Mouse (Mus musculus) cerebellum, adult (tissue): ENCODE data around the gene 9630041A04Rik.

Experiments
- ATAC-seq: cut with Nextera tagmentation; 2 replicates; pipeline ENCODE4 v1.9.2; 2017; ENCODE audit warnings: mild to moderate bottlenecking, moderate library complexity, mixed read lengths; ENCODE audit not compliant: insufficient number of reproducible peaks, low FRiP score, low TSS enrichment

The 9630041A04Rik gene

GRCm38 (mm10) chr9:101915082-101915481 is 53.4 kb downstream of the 9630041A04Rik start:
- no peak for ATAC-seq

- no peak for ATAC-seq
Measured at GRCm38 (mm10) chr9:101918771-101919170, 57.1 kb downstream of the 9630041A04Rik start.

GRCm38 (mm10) chr9:101919324-101919723 is 57.7 kb downstream of the 9630041A04Rik start:
- ATAC-seq: no peak

DNA sequence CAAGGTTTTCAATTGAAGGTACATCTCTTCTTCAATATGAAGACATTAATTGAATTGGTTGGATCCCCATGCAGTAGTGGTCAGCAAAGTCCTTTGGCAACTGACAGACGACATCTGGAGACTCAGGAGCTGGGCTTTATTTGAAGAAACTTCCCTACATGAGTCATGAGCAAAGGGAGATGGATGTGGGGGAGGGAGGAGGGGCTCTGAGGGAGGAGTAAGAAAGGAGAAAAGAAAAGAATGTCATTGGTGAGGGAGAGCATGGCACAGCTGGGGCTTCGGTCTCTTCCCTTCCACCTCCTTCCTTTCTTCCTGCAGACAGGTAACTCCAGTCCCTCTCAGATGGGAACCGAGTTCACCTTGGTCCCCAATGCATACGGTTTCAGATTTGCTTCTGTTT is 61.2 kb downstream of the 9630041A04Rik start:
- no peak for ATAC-seq

DNA sequence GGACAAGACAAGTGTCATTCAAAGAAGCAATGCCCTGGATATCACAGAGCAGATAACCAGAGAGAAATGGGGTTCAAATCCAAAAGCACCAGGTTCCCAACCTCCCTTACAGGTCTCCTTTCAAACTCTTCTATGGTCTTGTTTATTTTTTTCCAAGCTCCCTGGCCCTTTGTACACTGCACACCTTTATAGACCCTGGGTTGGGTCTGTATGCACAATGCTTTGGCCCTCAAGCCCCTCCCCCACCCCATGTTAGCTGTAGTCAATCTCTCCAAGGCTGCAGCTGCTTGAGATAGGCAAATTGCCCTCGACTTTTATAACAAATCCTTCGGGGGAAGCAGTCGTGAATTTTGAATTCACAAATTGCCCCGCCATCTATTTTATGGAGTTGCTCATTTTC is 63.2 kb downstream of the 9630041A04Rik start:
- ATAC-seq: no peak

GRCm38 (mm10) chr9:101933946-101934573 is 72.4 kb downstream of the 9630041A04Rik start:
- no peak for ATAC-seq

- ATAC-seq: no peak
Measured at GRCm38 (mm10) chr9:101934887-101935286, 73.2 kb downstream of the 9630041A04Rik start.

DNA sequence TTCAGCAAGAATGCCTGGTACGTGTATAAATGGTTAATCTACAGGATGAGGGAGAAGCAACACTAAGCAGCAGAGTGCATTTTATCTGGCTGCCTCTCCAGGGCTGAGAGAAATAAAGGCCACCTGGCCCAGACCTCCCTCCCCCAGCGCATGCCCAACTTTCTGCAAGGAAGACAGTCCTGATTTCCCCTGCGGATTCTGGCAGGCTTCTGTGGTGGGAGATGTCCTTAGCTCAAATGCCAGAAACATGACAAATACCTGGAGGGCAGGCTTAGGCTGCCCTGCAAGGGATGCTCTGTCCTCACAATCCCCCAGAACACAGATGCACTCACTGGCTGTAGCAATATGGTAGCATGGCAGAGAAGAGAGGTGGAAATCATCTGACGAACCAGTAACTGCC is 76.4 kb downstream of the 9630041A04Rik start:
- no peak for ATAC-seq

GRCm38 (mm10) chr9:101939006-101939405 is 77.4 kb downstream of the 9630041A04Rik start:
- no peak for ATAC-seq

GRCm38 (mm10) chr9:101940182-101940581 is 78.5 kb downstream of the 9630041A04Rik start:
- no peak for ATAC-seq

- ATAC-seq: no peak
Measured at GRCm38 (mm10) chr9:101942058-101942669, 80.5 kb downstream of the 9630041A04Rik start.

DNA sequence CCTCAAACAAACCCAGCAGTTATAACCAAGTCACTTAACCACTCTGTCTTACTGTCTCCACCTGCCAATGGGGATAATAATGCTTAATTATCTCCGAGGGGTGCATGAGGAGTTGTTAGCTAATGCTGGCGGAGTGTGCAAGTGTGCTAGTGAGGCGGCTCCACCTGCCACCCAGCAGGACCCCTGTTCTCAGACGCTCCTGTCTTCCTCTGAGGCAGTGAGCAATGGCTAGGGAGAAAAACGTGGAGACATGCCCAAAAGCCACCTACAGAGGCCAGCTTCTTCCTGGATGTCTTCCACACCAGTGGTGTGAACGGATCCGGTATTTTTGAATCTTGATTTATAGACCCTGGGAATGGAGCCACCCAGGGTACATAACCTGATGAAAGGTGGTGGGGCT is 83.7 kb downstream of the 9630041A04Rik start:
- no peak for ATAC-seq

GRCm38 (mm10) chr9:101945814-101946213 is 84.2 kb downstream of the 9630041A04Rik start:
- no peak for ATAC-seq

GRCm38 (mm10) chr9:101950101-101950500 is 88.5 kb downstream of the 9630041A04Rik start:
- no peak for ATAC-seq

DNA sequence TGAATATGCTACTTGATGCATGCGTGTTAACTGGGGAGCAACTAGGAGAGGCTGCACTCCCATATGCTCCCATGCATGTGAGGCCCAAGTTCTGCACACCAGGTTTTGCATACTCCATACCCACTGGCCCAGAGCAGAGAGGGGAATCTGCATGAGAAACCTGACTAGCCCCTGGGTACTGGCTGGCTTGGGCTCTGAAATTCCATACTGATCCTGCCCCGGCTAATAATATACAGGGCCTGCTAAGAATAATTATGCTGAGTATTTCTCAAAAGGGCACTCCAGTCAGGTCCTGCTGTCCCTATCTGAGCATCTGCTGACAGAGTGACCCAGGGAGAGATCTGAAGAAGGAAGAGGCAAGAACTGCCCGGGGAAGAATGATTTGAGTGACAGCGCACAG is 92.9 kb downstream of the 9630041A04Rik start:
- ATAC-seq: no peak

DNA sequence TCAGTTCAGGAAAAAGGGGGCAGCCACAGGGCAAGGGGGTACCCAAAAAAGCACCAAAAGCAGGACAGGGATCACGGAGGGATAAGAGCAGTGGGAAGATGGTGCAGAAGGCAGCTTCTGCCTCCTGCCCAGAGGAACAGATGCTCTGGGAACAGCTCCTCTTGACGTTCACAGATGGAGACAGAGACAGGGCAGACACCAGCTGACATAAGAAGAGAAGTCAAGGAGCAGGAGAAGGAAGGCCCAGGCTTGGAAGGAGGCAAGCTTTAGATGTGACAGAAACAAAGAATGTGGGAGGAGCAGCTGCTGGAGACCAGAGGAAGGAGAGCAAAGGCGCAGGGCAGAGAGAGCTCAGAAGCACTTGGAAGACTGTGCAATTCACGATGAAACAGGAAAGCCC is 94.6 kb downstream of the 9630041A04Rik start:
- no peak for ATAC-seq

DNA sequence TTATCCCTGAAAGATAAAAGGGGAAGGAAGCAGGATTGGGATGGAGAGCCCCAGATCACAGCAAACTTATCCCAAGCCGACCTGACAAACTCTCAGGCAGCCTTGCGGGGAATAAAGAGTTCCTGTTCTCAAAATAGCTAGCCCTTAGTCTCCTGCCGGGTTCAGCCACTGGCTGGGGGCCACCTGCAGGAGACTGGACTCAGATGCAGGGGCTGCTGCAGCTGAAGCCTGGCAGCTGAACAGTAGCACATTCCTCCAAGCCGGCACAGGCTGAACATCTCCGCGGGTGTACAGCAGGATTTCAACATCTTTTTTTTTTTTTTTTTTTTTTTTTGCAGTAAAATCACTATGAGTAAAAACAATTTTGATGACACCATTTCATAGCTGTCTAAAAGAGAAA is 110.2 kb downstream of the 9630041A04Rik start:
- no peak for ATAC-seq

- no peak for ATAC-seq
Measured at GRCm38 (mm10) chr9:101972314-101972713, 110.7 kb downstream of the 9630041A04Rik start.

GRCm38 (mm10) chr9:101976884-101977465 is 115.3 kb downstream of the 9630041A04Rik start:
- ATAC-seq: no peak

GRCm38 (mm10) chr9:101981161-101981560 is 119.5 kb downstream of the 9630041A04Rik start:
- no peak for ATAC-seq

GRCm38 (mm10) chr9:101982378-101982777 is 120.7 kb downstream of the 9630041A04Rik start:
- no peak for ATAC-seq

- no peak for ATAC-seq
Measured at GRCm38 (mm10) chr9:101986910-101987309, 125.3 kb downstream of the 9630041A04Rik start.
